Mouse (Mus musculus): Measurements from ENCODE around the gene Anapc4. TPM values are rescaled to one million over a fixed set of nuclear protein-coding genes. Genes with fewer than 3 reads are reported as not detected.

Anapc4 gene
- 10 to 100 TPM; 55.9 to 61.3 TPM for total RNA-seq (2021)

GRCm38 (mm10) chr5:52833761-52834274 is at the start of gene Anapc4:
Gene Anapc4, plus strand, starts transcription at chr5:52834012.
- DNase-seq: peak; percentile 100

DNA sequence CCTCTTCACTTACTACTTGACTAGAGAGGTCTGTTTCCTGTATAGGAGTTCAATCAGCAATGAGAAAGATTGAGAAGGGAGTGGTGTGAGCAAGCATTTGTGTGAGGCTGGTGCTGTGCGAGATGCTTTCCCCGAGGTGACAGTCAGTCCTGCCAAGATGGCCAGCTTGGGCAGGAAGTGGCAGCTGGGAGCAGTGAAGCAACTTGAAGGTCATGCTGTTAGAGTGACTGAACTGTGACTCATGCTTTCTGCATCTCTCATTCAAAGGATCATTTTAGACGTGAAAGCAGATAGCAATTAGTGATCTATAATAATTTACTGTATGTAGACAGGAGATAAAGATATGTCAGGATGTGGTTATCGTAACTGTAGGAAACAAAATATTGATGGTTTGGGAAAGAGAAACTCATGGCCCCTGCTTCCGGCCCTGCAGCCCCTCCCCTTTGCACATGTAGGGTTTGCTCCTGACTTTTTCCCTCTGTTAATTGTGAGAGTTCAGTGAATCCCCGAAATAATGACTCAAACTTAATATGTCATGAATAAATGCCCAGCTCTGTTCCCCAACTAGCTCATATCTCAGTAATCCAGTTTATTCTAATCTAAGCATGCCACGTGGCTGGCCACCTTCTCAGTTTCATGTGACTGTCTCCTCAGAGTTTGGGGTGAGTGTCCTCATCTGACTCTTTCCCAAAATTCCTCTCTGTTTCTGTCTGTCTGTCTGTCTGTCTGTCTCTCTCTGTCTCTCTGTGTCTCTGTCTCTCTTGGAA is 47.1 kb upstream of the Anapc4 start:
- DNase-seq: no peak

- no peak for DNase-seq
These were observed 40.6 kb upstream of the Anapc4 start for GRCm38 (mm10) chr5:52793230-52793629.

DNA sequence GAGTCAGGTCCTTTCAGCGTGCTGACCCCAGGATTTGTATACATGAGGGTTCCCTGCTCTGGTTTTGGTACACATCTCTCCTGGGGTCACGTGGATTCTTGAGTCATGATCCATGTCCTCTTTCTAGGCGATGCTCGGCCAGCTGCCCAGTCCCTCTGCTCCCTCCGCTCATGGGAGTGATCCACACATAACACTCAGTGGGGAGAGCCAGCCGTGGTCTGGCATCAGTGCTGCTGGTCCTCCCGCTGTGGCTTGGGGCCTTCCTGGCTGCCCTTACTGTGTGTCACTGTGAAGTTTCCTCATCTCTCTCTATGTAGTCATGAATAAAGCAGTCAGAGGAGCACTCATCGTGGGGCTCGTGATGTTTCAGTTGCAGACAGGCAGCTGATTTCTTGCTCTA is 39.7 kb upstream of the Anapc4 start:
- DNase-seq: no peak

GRCm38 (mm10) chr5:52799274-52799985 is 34.4 kb upstream of the Anapc4 start:
- no peak for DNase-seq

- no peak for DNase-seq
These were observed 28.0 kb upstream of the Anapc4 start for GRCm38 (mm10) chr5:52805801-52806200.

- DNase-seq: no peak
These were observed 27.5 kb upstream of the Anapc4 start for GRCm38 (mm10) chr5:52806349-52806748.

DNA sequence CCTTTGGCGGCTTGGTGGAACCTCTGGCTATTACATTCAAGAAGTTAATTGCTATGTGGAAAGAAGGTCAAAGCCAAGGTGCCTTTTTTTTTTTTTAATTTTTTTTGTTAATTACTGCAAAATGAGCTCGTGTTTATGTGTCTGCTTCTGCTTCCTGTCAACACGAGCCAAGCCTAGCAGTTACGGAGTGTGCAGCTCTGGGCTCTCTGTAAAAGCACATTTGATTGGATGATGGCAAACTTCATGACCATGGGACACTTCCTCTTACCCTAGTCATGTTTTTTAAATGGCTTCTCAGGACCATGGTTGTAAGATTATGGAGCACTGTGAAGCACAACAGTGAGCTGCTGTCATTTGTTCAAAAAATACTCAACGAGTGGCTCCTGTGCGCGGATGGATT is 26.8 kb upstream of the Anapc4 start:
- no peak for DNase-seq

- DNase-seq: no peak
These were observed 23.4 kb upstream of the Anapc4 start for GRCm38 (mm10) chr5:52810446-52810845.

DNA sequence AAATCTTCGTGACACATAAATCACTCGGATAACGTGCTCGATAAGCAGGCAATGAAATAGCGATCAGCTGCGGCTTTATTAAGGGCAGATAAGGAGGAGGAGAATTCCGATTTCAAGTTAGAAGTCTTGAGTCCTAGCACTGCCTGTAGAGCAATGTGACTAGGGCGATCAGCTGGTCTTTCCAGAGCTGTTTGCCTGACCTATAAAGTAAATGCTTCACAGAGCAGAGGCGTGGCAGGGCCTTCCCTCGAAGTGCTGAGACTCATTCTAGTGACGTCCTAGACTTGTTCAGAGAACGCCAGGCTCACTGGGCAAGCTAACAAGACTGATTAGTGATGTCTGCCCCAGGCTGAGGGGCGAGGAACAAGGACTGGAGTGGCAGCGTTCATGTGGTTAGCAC is 22.8 kb upstream of the Anapc4 start:
- DNase-seq: no peak

GRCm38 (mm10) chr5:52812456-52812855 is 21.4 kb upstream of the Anapc4 start:
- no peak for DNase-seq

DNA sequence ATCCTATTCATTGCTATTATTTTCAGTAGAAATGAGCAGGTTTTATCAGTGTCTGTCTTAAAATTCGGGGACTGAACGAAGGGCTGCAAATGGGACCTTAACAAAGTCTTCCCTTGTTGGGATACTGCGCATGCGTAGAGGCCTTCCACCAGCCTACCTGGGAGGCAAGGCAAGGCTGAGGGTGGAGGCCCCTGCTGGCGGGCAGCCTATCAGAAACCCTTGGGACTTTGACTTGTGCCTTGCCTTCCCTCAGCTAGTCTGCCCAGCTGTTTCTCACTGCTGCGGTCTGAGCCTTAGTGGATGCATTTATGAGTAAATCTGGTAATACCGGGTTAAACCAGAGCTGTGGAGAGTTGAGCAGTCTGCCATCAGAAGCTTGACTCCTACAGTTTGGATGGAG is 20.5 kb upstream of the Anapc4 start:
- DNase-seq: no peak

DNA sequence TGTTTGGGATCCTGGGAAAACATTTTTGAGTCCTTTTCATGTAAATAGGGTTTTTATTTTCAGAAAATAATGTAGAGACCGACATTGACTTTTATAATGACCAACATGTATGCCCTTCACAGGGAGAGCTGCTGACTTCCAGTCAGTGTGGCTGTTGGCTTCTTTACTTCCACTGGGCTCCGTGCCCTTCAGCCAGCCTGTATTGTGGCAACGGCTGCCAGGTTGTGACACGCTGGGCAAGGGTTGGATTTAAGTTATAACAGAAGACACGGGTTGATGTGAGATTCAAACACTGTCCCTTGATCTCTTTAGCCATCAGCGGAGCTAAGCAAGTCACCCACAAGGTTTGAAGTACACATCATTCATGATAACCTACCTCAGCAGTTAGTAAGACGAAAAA is 15.1 kb upstream of the Anapc4 start:
- DNase-seq: no peak

DNA sequence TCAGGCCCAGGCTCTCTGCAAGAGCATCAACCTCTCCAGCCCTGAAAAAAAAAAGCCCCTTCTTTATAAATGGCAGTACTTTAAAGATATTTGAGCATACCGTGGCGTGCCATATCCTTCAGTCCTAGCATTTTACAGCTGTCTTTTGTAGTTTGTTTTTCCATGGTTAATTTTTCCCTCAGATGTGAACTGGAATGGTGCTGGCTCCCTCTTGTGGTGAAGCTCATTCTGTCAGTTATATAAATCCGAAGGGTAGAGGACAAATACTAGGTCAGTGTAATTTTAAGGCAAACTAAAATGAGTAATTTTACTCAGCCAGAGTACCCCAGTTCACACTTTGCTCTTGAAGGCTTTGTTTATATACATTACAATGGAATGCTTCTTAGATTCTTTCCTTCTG is 12.1 kb upstream of the Anapc4 start:
- DNase-seq: peak; percentile 61

DNA sequence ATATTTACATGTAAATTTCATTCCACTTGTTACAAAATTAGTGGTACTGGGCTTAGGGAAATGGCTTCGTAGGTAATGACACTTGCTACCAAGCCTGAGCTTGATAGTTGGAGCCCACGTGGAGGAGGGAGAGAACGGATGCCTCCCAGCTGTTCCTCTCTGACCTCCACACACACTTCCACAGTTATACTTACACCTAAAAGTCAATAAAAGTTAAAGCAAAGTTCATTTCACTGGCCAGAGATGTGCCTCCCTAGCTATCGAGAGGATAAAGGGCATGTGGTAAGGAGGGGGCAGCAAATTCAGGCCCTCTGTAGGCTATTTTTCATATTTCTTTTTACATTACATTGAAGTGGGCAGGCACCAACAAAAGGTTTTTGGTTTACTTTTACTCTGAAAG is 5.9 kb upstream of the Anapc4 start:
- DNase-seq: no peak

GRCm38 (mm10) chr5:52833005-52833404 is 807 bp upstream of the Anapc4 start:
- DNase-seq: peak; percentile 12

DNA sequence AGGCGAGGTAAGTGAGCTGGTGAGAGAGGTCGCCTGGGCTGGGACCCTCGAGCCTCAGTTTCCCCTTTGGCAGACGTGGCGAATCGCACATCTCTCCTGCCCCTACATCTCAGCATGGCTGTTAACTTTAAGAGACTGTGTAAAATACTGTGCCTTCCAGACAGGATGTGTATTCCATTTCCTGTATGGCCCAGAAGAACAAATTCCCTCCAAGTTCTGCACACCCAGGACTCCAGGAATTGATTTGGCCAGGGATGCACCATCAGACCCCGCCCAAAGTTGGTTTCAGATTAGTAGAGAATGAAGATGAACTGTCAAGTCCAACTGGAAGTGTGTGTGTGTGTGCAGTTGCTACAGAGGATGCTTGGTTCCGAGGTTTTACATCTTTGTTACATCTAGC is 574 bp downstream of the Anapc4 start:
- no peak for DNase-seq

- no peak for DNase-seq
These were observed 10.5 kb downstream of the Anapc4 start for GRCm38 (mm10) chr5:52844319-52844718.

DNA sequence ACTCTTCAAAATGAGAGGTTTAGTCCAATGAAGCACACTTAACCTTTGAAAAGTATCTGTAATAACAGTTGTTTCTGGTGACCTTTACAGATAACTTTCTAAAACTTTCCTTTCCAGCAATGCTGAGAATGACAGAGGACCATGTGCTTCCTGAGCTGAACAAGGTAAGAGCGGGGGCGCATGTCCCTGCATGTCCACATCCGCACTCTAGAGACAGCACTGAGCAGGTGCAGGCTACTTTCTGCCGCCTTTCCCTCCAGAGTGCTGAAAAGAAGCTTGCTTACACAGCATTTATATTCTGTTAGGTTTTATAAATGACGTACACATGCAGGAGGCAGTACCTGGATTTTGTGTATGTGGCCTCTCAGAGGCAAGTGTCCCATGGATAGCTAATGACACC is 21.9 kb downstream of the Anapc4 start:
- no peak for DNase-seq

GRCm38 (mm10) chr5:52864446-52864845 is 30.6 kb downstream of the Anapc4 start:
- DNase-seq: no peak

DNA sequence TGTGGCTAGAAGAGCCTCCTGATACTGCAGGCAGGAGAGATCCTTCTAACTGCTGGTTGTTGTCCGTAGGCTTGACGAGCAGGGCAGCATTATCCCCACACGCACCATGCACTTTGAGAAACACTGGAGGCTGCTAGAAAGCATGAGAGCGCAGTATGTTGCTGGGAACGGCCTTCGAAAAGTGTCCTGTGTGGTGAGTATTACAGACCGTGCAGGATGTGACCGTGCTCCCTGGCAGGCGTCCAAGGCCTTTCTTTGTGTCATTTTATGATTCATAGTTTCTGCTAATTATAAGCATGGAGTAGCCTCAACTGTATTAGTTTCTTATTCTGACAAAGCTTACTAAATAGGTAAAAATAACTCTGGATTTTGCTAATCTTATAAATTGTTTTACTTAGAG is 32.0 kb downstream of the Anapc4 start:
- DNase-seq: peak; percentile 78

DNA sequence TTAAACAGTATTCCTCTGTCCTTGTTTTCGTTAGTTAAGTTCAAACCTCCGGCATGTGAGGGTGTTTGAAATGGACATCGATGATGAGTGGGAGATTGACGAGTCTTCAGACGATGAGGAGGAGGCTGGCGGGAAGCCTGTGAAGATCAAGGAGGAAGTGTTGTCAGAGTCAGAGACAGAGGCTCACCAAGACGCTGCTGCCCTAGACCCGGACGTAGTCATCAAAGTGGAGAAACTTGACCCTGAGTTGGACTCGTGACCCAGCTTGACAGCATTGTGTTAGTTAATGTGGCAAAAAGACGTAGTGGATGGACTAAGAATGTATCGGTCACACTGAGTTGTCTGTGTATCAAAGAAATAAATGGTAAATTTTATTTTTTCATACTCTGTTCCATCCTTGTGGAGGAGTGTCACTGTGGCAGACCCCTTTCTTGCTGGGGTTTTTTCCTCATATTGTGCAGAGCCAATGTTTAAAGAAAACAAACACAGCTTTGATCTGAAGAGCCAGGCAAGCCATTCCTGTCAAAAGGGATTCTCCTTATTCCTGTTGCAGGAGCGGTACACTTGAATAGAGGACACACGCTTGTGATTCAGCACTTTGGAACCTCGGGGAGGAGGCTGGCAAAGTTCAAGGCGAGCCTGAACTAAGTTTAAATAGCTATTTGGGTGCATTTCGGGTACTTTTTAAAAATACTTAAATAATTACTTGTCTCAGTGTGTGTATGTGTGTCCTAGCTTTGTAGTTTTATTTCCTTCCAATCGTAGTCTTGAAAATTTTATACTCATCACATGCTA is 32.7 kb downstream of the Anapc4 start:
- no peak for DNase-seq
